Mouse (Mus musculus): ENCODE measurements around the gene Gemin2. TPM values are rescaled to one million over a fixed set of nuclear protein-coding genes. Genes with fewer than 3 reads are reported as not detected.
A peak's percentile ranks its signal among the peaks of the same experiment; 100 is the strongest.

Gene Gemin2
- polyA plus RNA-seq, 1 experiment from 2014 or later = 45.9 TPM

GRCm38 (mm10) chr12:59060322-59060721 lies 47.1 kb downstream of the Gemin2 start:
- ATAC-seq (ENCODE audit: insufficient number of reproducible peaks, insufficient read depth, low FRiP score, low TSS enrichment, low read depth) = no peak
- WGBS = 61% methylated on average over 4 of the region's 4 CpGs
- H3K27ac ChIP-seq = peak overlapping the region; percentile 93; the same call in 1 of the 2 replicates
- H3K9ac ChIP-seq (replicated peaks) = peak overlapping the region; percentile 93
- H3K4me3 ChIP-seq (replicated peaks) = peak overlapping the region; percentile 86
- H3K27me3 ChIP-seq = no peaks in the 10 kb centered on the region
- H3K4me1 ChIP-seq (replicated peaks) = peaks cover 12% of the 10 kb centered on the region
- H3K36me3 ChIP-seq = peaks cover 39% of the 10 kb centered on the region
- peak overlapping the region; percentile 74 for H3K4me2 ChIP-seq
- no peaks in the 10 kb centered on the region for H3K9me3 ChIP-seq

DNA sequence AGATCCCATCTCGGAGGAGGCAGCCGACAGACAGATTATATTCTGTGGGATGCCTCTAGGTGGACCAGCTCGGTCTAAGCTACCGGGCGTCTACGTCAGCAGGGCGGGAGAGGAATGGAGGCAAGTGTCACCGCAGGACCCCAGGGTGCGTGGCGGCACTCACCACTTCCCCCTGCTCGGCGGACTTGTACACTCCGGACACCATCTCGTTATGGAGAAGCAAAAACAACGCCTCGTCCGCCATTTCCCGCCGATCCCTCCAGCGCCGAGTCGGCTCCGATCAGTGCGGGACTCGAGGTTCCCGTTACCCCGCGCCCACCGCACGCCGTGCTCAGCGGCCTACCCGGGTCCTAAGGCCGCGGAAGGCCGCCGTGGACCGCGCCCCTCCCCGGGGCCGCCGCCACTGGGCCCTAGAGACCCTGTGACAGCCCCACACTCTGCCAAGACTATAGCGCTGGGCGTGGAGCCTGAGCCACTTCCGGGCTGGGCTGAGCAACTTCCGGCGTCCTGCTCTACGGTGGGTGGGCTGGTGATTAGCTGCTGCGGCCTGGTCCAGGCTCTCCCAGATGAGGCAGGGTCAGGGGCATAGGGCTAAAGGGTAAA lies 47.9 kb downstream of the Gemin2 start, which contains the start of gene Trappc6b:
TSS of gene Trappc6b (minus strand) at position 480 of the 603 bp plus-strand sequence.
- Histone ChIP-seq H3K4me2 (peak within 1 kb of the TSS; percentile 74), H3K9me3 (no peaks in the 10 kb centered on the region), H3K9ac (replicated peaks) (peak within 1 kb of the TSS; percentile 93), H3K4me3 (replicated peaks) (peak within 1 kb of the TSS; percentile 86), H3K27ac (peak within 1 kb of the TSS; percentile 93), H3K36me3 (peaks cover 31% of the 10 kb centered on the region), H3K27me3 (no peaks in the 10 kb centered on the region), H3K4me1 (replicated peaks) (peaks cover 13% of the 10 kb centered on the region)
- WGBS = under 1% methylated on average over 49 of the region's 49 CpGs
- ATAC-seq (ENCODE audit: insufficient number of reproducible peaks, insufficient read depth, low FRiP score, low TSS enrichment, low read depth) = peak; percentile 95

- Histone ChIP-seq H3K4me1 (replicated peaks) (peaks cover 14% of the 10 kb centered on the region), H3K9me3 (no peaks in the 10 kb centered on the region), H3K36me3 (peaks cover 22% of the 10 kb centered on the region), H3K27me3 (no peaks in the 10 kb centered on the region), H3K4me2 (no peak overlapping the region), H3K27ac (no peak overlapping the region), H3K4me3 (replicated peaks) (no peak overlapping the region), H3K9ac (replicated peaks) (no peak overlapping the region)
- ATAC-seq (ENCODE audit: insufficient number of reproducible peaks, insufficient read depth, low FRiP score, low TSS enrichment, low read depth) = no peak
- 85% methylated on average over 8 of the region's 8 CpGs for WGBS
These were observed 51.6 kb downstream of the Gemin2 start for GRCm38 (mm10) chr12:59064837-59065236.

DNA sequence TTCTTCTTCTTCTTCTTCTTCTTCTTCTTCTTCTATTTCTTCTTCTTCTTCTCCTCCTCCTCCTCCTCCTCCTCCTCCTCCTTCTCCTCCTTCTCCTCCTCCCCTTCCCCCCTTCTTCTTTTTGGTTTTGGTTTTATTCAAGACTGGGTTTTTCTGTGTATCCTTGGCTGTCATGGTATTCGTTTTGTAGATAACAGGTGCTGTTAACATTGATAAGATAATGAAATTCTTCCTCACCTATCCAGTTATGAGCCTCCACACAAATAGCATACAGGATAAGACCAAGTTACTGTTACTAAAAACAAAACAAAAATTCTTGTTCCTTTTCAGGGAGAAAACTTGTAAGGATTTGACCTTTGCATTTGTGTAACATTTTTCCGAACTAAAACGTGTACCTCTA lies 52.6 kb downstream of the Gemin2 start:
- Histone ChIP-seq H3K27ac (no peak overlapping the region), H3K4me1 (replicated peaks) (peaks cover 8% of the 10 kb centered on the region; the same call in 1 of the 2 replicates), H3K9ac (replicated peaks) (peak overlapping the region; percentile 99), H3K4me2 (peak overlapping the region; percentile 84), H3K36me3 (peaks cover 31% of the 10 kb centered on the region), H3K9me3 (no peaks in the 10 kb centered on the region), H3K4me3 (replicated peaks) (peak overlapping the region; percentile 91; the same call in 1 of the 2 replicates), H3K27me3 (no peaks in the 10 kb centered on the region)
- 79% methylated on average over 3 of the region's 3 CpGs for WGBS
- no peak for ATAC-seq (ENCODE audit: insufficient number of reproducible peaks, insufficient read depth, low FRiP score, low TSS enrichment, low read depth)

- no peaks in the 10 kb centered on the region for H3K27me3 ChIP-seq
- H3K36me3 ChIP-seq = peaks cover 39% of the 10 kb centered on the region
- H3K27ac ChIP-seq = peak within 1 kb of the TSS; percentile 91
- peak within 1 kb of the TSS; percentile 84 for H3K4me2 ChIP-seq
- peaks cover 8% of the 10 kb centered on the region; the same call in 1 of the 2 replicates for H3K4me1 ChIP-seq (replicated peaks)
- WGBS = under 1% methylated on average over 43 of the region's 43 CpGs
- no peaks in the 10 kb centered on the region for H3K9me3 ChIP-seq
- peak within 1 kb of the TSS; percentile 91 for H3K4me3 ChIP-seq (replicated peaks)
- H3K9ac ChIP-seq (replicated peaks) = peak within 1 kb of the TSS; percentile 99
- ATAC-seq (ENCODE audit: insufficient number of reproducible peaks, insufficient read depth, low FRiP score, low TSS enrichment, low read depth) = peak; percentile 99
These were observed 53.4 kb downstream of the Gemin2 start, which contains the start of gene Pnn for GRCm38 (mm10) chr12:59066448-59067077. Gene Pnn (plus strand): TSS chr12:59066884.

GRCm38 (mm10) chr12:59067095-59067494 lies 53.9 kb downstream of the Gemin2 start:
- ATAC-seq (ENCODE audit: insufficient number of reproducible peaks, insufficient read depth, low FRiP score, low TSS enrichment, low read depth) = peak; percentile 39
- WGBS = under 1% methylated on average over 40 of the region's 41 CpGs
- peak overlapping the region; percentile 91 for H3K27ac ChIP-seq
- H3K4me2 ChIP-seq = peak overlapping the region; percentile 84
- no peaks in the 10 kb centered on the region for H3K9me3 ChIP-seq
- peak overlapping the region; percentile 91 for H3K4me3 ChIP-seq (replicated peaks)
- H3K9ac ChIP-seq (replicated peaks) = peak overlapping the region; percentile 99
- no peaks in the 10 kb centered on the region for H3K27me3 ChIP-seq
- peaks cover 45% of the 10 kb centered on the region for H3K36me3 ChIP-seq
- peaks cover 8% of the 10 kb centered on the region; the same call in 1 of the 2 replicates for H3K4me1 ChIP-seq (replicated peaks)

DNA sequence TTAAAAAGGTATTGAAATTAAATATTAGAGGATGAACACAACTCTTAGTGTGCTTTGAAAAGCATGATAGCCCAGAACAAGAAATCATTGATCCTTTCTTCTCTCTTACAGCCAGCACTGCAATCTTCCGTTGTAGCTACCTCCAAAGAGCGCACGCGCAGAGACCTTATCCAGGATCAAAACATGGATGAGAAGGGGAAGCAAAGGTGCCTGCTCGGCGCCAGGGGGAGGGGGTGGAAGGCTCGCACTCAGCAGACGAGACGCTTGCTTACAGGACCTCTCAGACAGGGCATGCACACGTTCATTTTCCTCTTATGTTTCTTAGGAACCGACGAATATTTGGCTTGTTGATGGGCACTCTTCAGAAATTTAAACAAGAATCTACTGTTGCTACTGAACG lies 55.6 kb downstream of the Gemin2 start:
- ATAC-seq (ENCODE audit: insufficient number of reproducible peaks, insufficient read depth, low FRiP score, low TSS enrichment, low read depth) = no peak
- no peak overlapping the region for H3K4me3 ChIP-seq (replicated peaks)
- 92% methylated on average over 13 of the region's 13 CpGs for WGBS
- H3K27me3 ChIP-seq = no peaks in the 10 kb centered on the region
- no peak overlapping the region for H3K4me2 ChIP-seq
- H3K4me1 ChIP-seq (replicated peaks) = peaks cover 8% of the 10 kb centered on the region; the same call in 1 of the 2 replicates
- H3K27ac ChIP-seq = no peak overlapping the region
- H3K36me3 ChIP-seq = peaks cover 54% of the 10 kb centered on the region
- H3K9me3 ChIP-seq = no peaks in the 10 kb centered on the region
- H3K9ac ChIP-seq (replicated peaks) = no peak overlapping the region

GRCm38 (mm10) chr12:59072286-59072685 lies 59.1 kb downstream of the Gemin2 start:
- Histone ChIP-seq H3K4me3 (replicated peaks) (no peak overlapping the region), H3K27ac (no peak overlapping the region), H3K4me2 (no peak overlapping the region), H3K9ac (replicated peaks) (no peak overlapping the region), H3K27me3 (no peaks in the 10 kb centered on the region), H3K36me3 (peaks cover 66% of the 10 kb centered on the region), H3K4me1 (replicated peaks) (peaks cover 5% of the 10 kb centered on the region; the same call in 1 of the 2 replicates), H3K9me3 (no peaks in the 10 kb centered on the region)
- no peak for ATAC-seq (ENCODE audit: insufficient number of reproducible peaks, insufficient read depth, low FRiP score, low TSS enrichment, low read depth)
- WGBS = 91% methylated on average over 11 of the region's 11 CpGs

DNA sequence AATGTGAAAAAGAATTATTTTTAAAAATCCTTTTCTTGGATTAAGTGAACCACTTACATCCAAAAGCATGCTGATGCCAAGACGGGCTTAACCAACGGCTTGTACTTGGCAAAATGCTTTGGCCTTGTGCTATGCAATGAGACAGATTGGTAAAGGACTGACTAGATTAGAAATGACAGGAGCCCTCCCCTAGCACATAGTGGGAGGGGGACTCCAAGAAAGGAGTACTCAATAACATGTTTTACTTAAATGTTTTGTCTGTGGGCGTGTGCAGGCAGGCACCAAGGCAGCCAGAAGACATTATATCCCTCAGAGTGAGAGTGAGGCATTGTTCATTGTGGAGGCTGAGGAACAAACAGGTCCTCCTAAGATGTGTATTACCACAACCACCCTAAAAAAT lies 60.9 kb downstream of the Gemin2 start:
- ATAC-seq (ENCODE audit: insufficient number of reproducible peaks, insufficient read depth, low FRiP score, low TSS enrichment, low read depth) = no peak
- Histone ChIP-seq H3K4me2 (no peak overlapping the region), H3K4me3 (replicated peaks) (no peak overlapping the region), H3K36me3 (peaks cover 52% of the 10 kb centered on the region), H3K4me1 (replicated peaks) (no peaks in the 10 kb centered on the region), H3K9ac (replicated peaks) (no peak overlapping the region), H3K27ac (no peak overlapping the region), H3K9me3 (no peaks in the 10 kb centered on the region), H3K27me3 (no peaks in the 10 kb centered on the region)
- WGBS = 91% methylated on average over 3 of the region's 3 CpGs

GRCm38 (mm10) chr12:59076996-59077395 lies 63.8 kb downstream of the Gemin2 start:
- H3K4me1 ChIP-seq (replicated peaks) = no peaks in the 10 kb centered on the region
- H3K4me3 ChIP-seq (replicated peaks) = no peak overlapping the region
- no peaks in the 10 kb centered on the region for H3K27me3 ChIP-seq
- ATAC-seq (ENCODE audit: insufficient number of reproducible peaks, insufficient read depth, low FRiP score, low TSS enrichment, low read depth) = no peak
- H3K9me3 ChIP-seq = no peaks in the 10 kb centered on the region
- H3K36me3 ChIP-seq = peaks cover 22% of the 10 kb centered on the region
- no peak overlapping the region for H3K27ac ChIP-seq
- no peak overlapping the region for H3K4me2 ChIP-seq
- no peak overlapping the region for H3K9ac ChIP-seq (replicated peaks)
- 94% methylated on average over 3 of the region's 3 CpGs for WGBS

GRCm38 (mm10) chr12:59077883-59078282 lies 64.7 kb downstream of the Gemin2 start:
- Histone ChIP-seq H3K4me2 (no peak overlapping the region), H3K9ac (replicated peaks) (no peak overlapping the region), H3K9me3 (no peaks in the 10 kb centered on the region), H3K36me3 (peaks cover 15% of the 10 kb centered on the region), H3K4me1 (replicated peaks) (no peaks in the 10 kb centered on the region), H3K4me3 (replicated peaks) (no peak overlapping the region), H3K27me3 (no peaks in the 10 kb centered on the region), H3K27ac (no peak overlapping the region)
- no peak for ATAC-seq (ENCODE audit: insufficient number of reproducible peaks, insufficient read depth, low FRiP score, low TSS enrichment, low read depth)
- WGBS = 91% methylated on average over 3 of the region's 3 CpGs
